Mouse (Mus musculus) neural tube, embryonic 14.5 days (tissue): Measurements from ENCODE around the gene Kcnq1. TPM values are rescaled to one million over a fixed set of nuclear protein-coding genes. Genes with fewer than 3 reads are reported as not detected.

Source experiments
- ATAC-seq: fragments of 200-750 bp; cut with Nextera tagmentation; 2 replicates; pipeline ENCODE4 v1.8.0; 2017; ENCODE audit warnings: low read depth, mild to moderate bottlenecking, moderate TSS enrichment, moderate library complexity
- H3K27ac ChIP-seq: fragments of 300-500 bp; sonication (generic); 2 replicates; pipeline ENCODE4 v1.5.1; 2014; ENCODE audit warnings: low read depth, mild to moderate bottlenecking, control low read depth, low read length, moderate library complexity, mixed read lengths
- H3K27me3 ChIP-seq: fragments of 300-500 bp; sonication (generic); 2 replicates; pipeline ENCODE4 v1.6.1; 2014; ENCODE audit warnings: low read length; ENCODE audit not compliant: control insufficient read depth, insufficient read depth
- H3K36me3 ChIP-seq: fragments of 300-500 bp; sonication (generic); 2 replicates; pipeline ENCODE4 v1.6.1; 2014; ENCODE audit warnings: low read length, mixed read lengths; ENCODE audit not compliant: control insufficient read depth, insufficient read depth
- H3K4me1 ChIP-seq: fragments of 300-500 bp; sonication (generic); 2 replicates; pipeline ENCODE4 v1.6.1; 2014; ENCODE audit warnings: low read length; ENCODE audit not compliant: control insufficient read depth, insufficient read depth
- H3K4me2 ChIP-seq: fragments of 300-500 bp; sonication (generic); 2 replicates; pipeline ENCODE4 v1.6.1; 2014; ENCODE audit warnings: mild to moderate bottlenecking, low read depth, low read length, control low read depth
- H3K4me3 ChIP-seq: fragments of 300-500 bp; sonication (generic); 2 replicates; pipeline ENCODE4 v1.5.1; 2014; ENCODE audit warnings: low read depth, low read length, control low read depth, mixed read lengths
- H3K9ac ChIP-seq: fragments of 300-500 bp; sonication (generic); replicated peaks from 2 replicates; pipeline ENCODE4 v1.6.1; 2014; ENCODE audit warnings: low read depth, mild to moderate bottlenecking, control low read depth, low read length, mixed read lengths
- H3K9me3 ChIP-seq: fragments of 300-500 bp; sonication (generic); 2 replicates; pipeline ENCODE4 v1.6.1; 2016; ENCODE audit warnings: low read length; ENCODE audit not compliant: control insufficient read depth
- WGBS: fragments of 180-500 bp; shearing (Covaris S2); extraction: QIAGEN DNeasy Blood & Tissue Kit; methylation state at CpG from one replicate; pipeline ENCODE4 v1.1.7; 2014; 5-methylcytosine and 5-hydroxymethylcytosine counted together
- polyA plus RNA-seq: library from polyadenylated mRNA; unstranded; fragments of >200 nt; fragmentation: Nextera tagmentation; extraction: Ambion mirVana; gene quantifications from 2 replicates; pipeline ENCODE4 v1.2.1, GENCODE M21; 2014

Kcnq1 gene
- polyA plus RNA-seq, 1 experiment from 2014 or later = 2.4 TPM

- Histone ChIP-seq H3K4me2 (no peak overlapping the region), H3K4me1 (no peaks in the 10 kb centered on the region), H3K9me3 (peaks cover 9% of the 10 kb centered on the region), H3K27me3 (no peaks in the 10 kb centered on the region), H3K4me3 (no peak overlapping the region), H3K27ac (no peak overlapping the region), H3K36me3 (no peaks in the 10 kb centered on the region), H3K9ac (no peak overlapping the region)
- ATAC-seq = no peak
- 85% methylated on average over 2 of the region's 2 CpGs for WGBS
These were observed 145.0 kb downstream of the Kcnq1 start for GRCm38 (mm10) chr7:143251206-143251605.

- Histone ChIP-seq H3K9me3 (peaks cover 9% of the 10 kb centered on the region), H3K36me3 (no peaks in the 10 kb centered on the region), H3K9ac (no peak overlapping the region), H3K4me2 (no peak overlapping the region), H3K27ac (no peak overlapping the region), H3K27me3 (no peaks in the 10 kb centered on the region), H3K4me3 (no peak overlapping the region), H3K4me1 (no peaks in the 10 kb centered on the region)
- ATAC-seq = no peak
- 67% methylated on average over 6 of the region's 6 CpGs for WGBS
These were observed 147.1 kb downstream of the Kcnq1 start for GRCm38 (mm10) chr7:143253126-143253871.

GRCm38 (mm10) chr7:143254901-143255300 lies 148.7 kb downstream of the Kcnq1 start:
- Histone ChIP-seq H3K4me1 (no peaks in the 10 kb centered on the region), H3K4me2 (no peak overlapping the region), H3K4me3 (no peak overlapping the region), H3K27ac (no peak overlapping the region), H3K36me3 (no peaks in the 10 kb centered on the region), H3K27me3 (no peaks in the 10 kb centered on the region), H3K9ac (no peak overlapping the region), H3K9me3 (peaks cover 9% of the 10 kb centered on the region)
- 97% methylated on average over 2 of the region's 2 CpGs for WGBS
- no peak for ATAC-seq

- no peak overlapping the region for H3K4me3 ChIP-seq
- no peak for ATAC-seq
- H3K36me3 ChIP-seq = no peaks in the 10 kb centered on the region
- peaks cover 3% of the 10 kb centered on the region; the same call in 1 of the 2 replicates for H3K4me1 ChIP-seq
- H3K9me3 ChIP-seq = no peaks in the 10 kb centered on the region
- no peaks in the 10 kb centered on the region for H3K27me3 ChIP-seq
- H3K9ac ChIP-seq = no peak overlapping the region
- no peak overlapping the region for H3K27ac ChIP-seq
- H3K4me2 ChIP-seq = no peak overlapping the region
These were observed 155.1 kb downstream of the Kcnq1 start for GRCm38 (mm10) chr7:143261246-143261645.

- Histone ChIP-seq H3K27ac (no peak overlapping the region), H3K9ac (no peak overlapping the region), H3K4me1 (peaks cover 3% of the 10 kb centered on the region; the same call in 1 of the 2 replicates), H3K27me3 (no peaks in the 10 kb centered on the region), H3K4me2 (no peak overlapping the region), H3K9me3 (no peaks in the 10 kb centered on the region), H3K4me3 (no peak overlapping the region), H3K36me3 (no peaks in the 10 kb centered on the region)
- WGBS = 42% methylated on average over 3 of the region's 3 CpGs
- no peak for ATAC-seq
These were observed 157.4 kb downstream of the Kcnq1 start for GRCm38 (mm10) chr7:143263557-143263956.

- no peak overlapping the region for H3K27ac ChIP-seq
- H3K4me2 ChIP-seq = no peak overlapping the region
- H3K9me3 ChIP-seq = no peaks in the 10 kb centered on the region
- no peaks in the 10 kb centered on the region for H3K36me3 ChIP-seq
- no peaks in the 10 kb centered on the region for H3K27me3 ChIP-seq
- no peak overlapping the region for H3K9ac ChIP-seq
- 77% methylated on average over 4 of the region's 4 CpGs for WGBS
- no peak for ATAC-seq
- H3K4me3 ChIP-seq = no peak overlapping the region
- H3K4me1 ChIP-seq = peaks cover 3% of the 10 kb centered on the region; the same call in 1 of the 2 replicates
These were observed 157.8 kb downstream of the Kcnq1 start for GRCm38 (mm10) chr7:143263966-143264365.

- Histone ChIP-seq H3K27ac (no peak overlapping the region), H3K4me1 (peaks cover 3% of the 10 kb centered on the region; the same call in 1 of the 2 replicates), H3K27me3 (no peaks in the 10 kb centered on the region), H3K4me3 (no peak overlapping the region), H3K9ac (no peak overlapping the region), H3K9me3 (no peaks in the 10 kb centered on the region), H3K4me2 (no peak overlapping the region), H3K36me3 (no peaks in the 10 kb centered on the region)
- ATAC-seq = no peak
- WGBS = 96% methylated on average over 11 of the region's 11 CpGs
These were observed 159.2 kb downstream of the Kcnq1 start for GRCm38 (mm10) chr7:143265386-143265785.

GRCm38 (mm10) chr7:143265829-143266438 lies 159.8 kb downstream of the Kcnq1 start:
- Histone ChIP-seq H3K4me1 (peaks cover 3% of the 10 kb centered on the region; the same call in 1 of the 2 replicates), H3K4me3 (no peak overlapping the region), H3K9ac (no peak overlapping the region), H3K27me3 (no peaks in the 10 kb centered on the region), H3K9me3 (no peaks in the 10 kb centered on the region; the same call in 1 of the 2 replicates), H3K36me3 (no peaks in the 10 kb centered on the region), H3K27ac (no peak overlapping the region), H3K4me2 (no peak overlapping the region)
- no peak for ATAC-seq
- WGBS = 64% methylated on average over 8 of the region's 8 CpGs

- no peak overlapping the region for H3K4me3 ChIP-seq
- no peaks in the 10 kb centered on the region for H3K4me1 ChIP-seq
- no peaks in the 10 kb centered on the region for H3K36me3 ChIP-seq
- WGBS = 72% methylated on average over 4 of the region's 4 CpGs
- H3K4me2 ChIP-seq = no peak overlapping the region
- ATAC-seq = no peak
- no peaks in the 10 kb centered on the region; the same call in 1 of the 2 replicates for H3K9me3 ChIP-seq
- H3K27me3 ChIP-seq = no peaks in the 10 kb centered on the region
- H3K27ac ChIP-seq = no peak overlapping the region
- no peak overlapping the region for H3K9ac ChIP-seq
These were observed 167.6 kb downstream of the Kcnq1 start for GRCm38 (mm10) chr7:143273747-143274146.
